Mouse (Mus musculus) lung, embryonic 16.5 days (tissue): ENCODE data around the gene Spred1. TPM values are rescaled to one million over a fixed set of nuclear protein-coding genes. Genes with fewer than 3 reads are reported as not detected.

ENCODE experiments used
- ATAC-seq: fragments of 200-750 bp; cut with Nextera tagmentation; 2 replicates; pipeline ENCODE4 v1.8.0; 2017; ENCODE audit warnings: low read depth, mild to moderate bottlenecking, moderate library complexity
- H3K27ac ChIP-seq: fragments of 300-500 bp; sonication (generic); 2 replicates; pipeline ENCODE4 v1.5.1; 2014; ENCODE audit warnings: mild to moderate bottlenecking, control low read depth, low read length
- H3K27me3 ChIP-seq: fragments of 300-500 bp; sonication (generic); 2 replicates; pipeline ENCODE4 v1.6.1; 2014; ENCODE audit warnings: low read depth, low read length, mixed read lengths; ENCODE audit not compliant: control insufficient read depth, insufficient read depth
- H3K36me3 ChIP-seq: fragments of 300-500 bp; sonication (generic); 2 replicates; pipeline ENCODE4 v1.6.1; 2014; ENCODE audit warnings: low read length; ENCODE audit not compliant: control insufficient read depth, insufficient read depth
- H3K4me1 ChIP-seq: fragments of 300-500 bp; sonication (generic); replicated peaks from 2 replicates; pipeline ENCODE4 v1.6.1; 2014; ENCODE audit warnings: low read length, mixed read lengths; ENCODE audit not compliant: control insufficient read depth, insufficient read depth
- H3K4me2 ChIP-seq: fragments of 300-500 bp; sonication (generic); 2 replicates; pipeline ENCODE4 v1.6.1; 2014; ENCODE audit warnings: low read depth, low read length, control low read depth
- H3K4me3 ChIP-seq: fragments of 300-500 bp; sonication (generic); 2 replicates; pipeline ENCODE4 v1.5.1; 2014; ENCODE audit warnings: mild to moderate bottlenecking, low read length, control low read depth
- H3K9ac ChIP-seq: fragments of 300-500 bp; sonication (generic); 2 replicates; pipeline ENCODE4 v1.6.1; 2014; ENCODE audit warnings: low read length, control low read depth
- H3K9me3 ChIP-seq: fragments of 300-500 bp; sonication (generic); 2 replicates; pipeline ENCODE4 v1.6.1; 2016; ENCODE audit warnings: low read length; ENCODE audit not compliant: control insufficient read depth
- whole genome bisulfite sequencing: fragments of 180-500 bp; shearing (Covaris S2); extraction: QIAGEN DNeasy Blood & Tissue Kit; methylation state at CpG from one replicate; pipeline ENCODE4 v1.1.7; 2014; 5-methylcytosine and 5-hydroxymethylcytosine counted together
- polyA plus RNA-seq: library from polyadenylated mRNA; unstranded; fragments of >200 nt; fragmentation: Nextera tagmentation; extraction: Ambion mirVana; gene quantifications from 2 replicates; pipeline ENCODE4 v1.2.1, GENCODE M21; 2015

Spred1 gene
- polyA plus RNA-seq, 1 experiment from 2014 or later: 10.4 TPM

GRCm38 (mm10) chr2:117146617-117147016 lies 25.4 kb downstream of the Spred1 start:
- Histone ChIP-seq H3K9me3 (no peaks in the 10 kb centered on the region), H3K27me3 (no peaks in the 10 kb centered on the region), H3K36me3 (no peaks in the 10 kb centered on the region), H3K4me1 (peaks cover 6% of the 10 kb centered on the region; the same call in 1 of the 2 replicates), H3K9ac (no peak overlapping the region), H3K4me2 (no peak overlapping the region), H3K4me3 (no peak overlapping the region), H3K27ac (no peak overlapping the region)
- 68% methylated on average over 3 of the region's 3 CpGs for WGBS
- ATAC-seq: no peak

- Histone ChIP-seq H3K9ac (no peak overlapping the region), H3K4me3 (no peak overlapping the region), H3K27ac (no peak overlapping the region), H3K27me3 (no peaks in the 10 kb centered on the region), H3K9me3 (no peaks in the 10 kb centered on the region), H3K4me1 (no peaks in the 10 kb centered on the region), H3K36me3 (peaks cover 6% of the 10 kb centered on the region; the same call in 1 of the 2 replicates), H3K4me2 (no peak overlapping the region)
- no peak for ATAC-seq
Observed at GRCm38 (mm10) chr2:117152161-117152560, 31.0 kb downstream of the Spred1 start.

- no peak overlapping the region for H3K4me3 ChIP-seq
- no peak overlapping the region for H3K9ac ChIP-seq
- H3K4me2 ChIP-seq: no peak overlapping the region
- H3K27me3 ChIP-seq: no peaks in the 10 kb centered on the region
- ATAC-seq: no peak
- peaks cover 15% of the 10 kb centered on the region for H3K36me3 ChIP-seq
- WGBS: 74% methylated on average over 2 of the region's 2 CpGs
- H3K27ac ChIP-seq: no peak overlapping the region
- no peaks in the 10 kb centered on the region for H3K4me1 ChIP-seq
- no peaks in the 10 kb centered on the region for H3K9me3 ChIP-seq
Observed at GRCm38 (mm10) chr2:117168379-117168778, 47.2 kb downstream of the Spred1 start.

- Histone ChIP-seq H3K27ac (no peak overlapping the region), H3K9ac (no peak overlapping the region), H3K4me1 (no peaks in the 10 kb centered on the region), H3K27me3 (no peaks in the 10 kb centered on the region), H3K4me3 (no peak overlapping the region), H3K36me3 (peaks cover 15% of the 10 kb centered on the region), H3K9me3 (no peaks in the 10 kb centered on the region), H3K4me2 (no peak overlapping the region)
- ATAC-seq: no peak
- 45% methylated on average over 3 of the region's 3 CpGs for WGBS
Observed at GRCm38 (mm10) chr2:117169037-117169436, 47.9 kb downstream of the Spred1 start.

- Histone ChIP-seq H3K9ac (no peak overlapping the region), H3K4me2 (no peak overlapping the region), H3K36me3 (peaks cover 23% of the 10 kb centered on the region), H3K9me3 (no peaks in the 10 kb centered on the region), H3K4me1 (no peaks in the 10 kb centered on the region), H3K27me3 (no peaks in the 10 kb centered on the region), H3K4me3 (no peak overlapping the region), H3K27ac (no peak overlapping the region)
- no peak for ATAC-seq
- 80% methylated on average over 4 of the region's 4 CpGs for WGBS
Observed at GRCm38 (mm10) chr2:117172981-117173380, 51.8 kb downstream of the Spred1 start.

- Histone ChIP-seq H3K4me1 (no peaks in the 10 kb centered on the region), H3K27me3 (no peaks in the 10 kb centered on the region), H3K4me2 (no peak overlapping the region), H3K36me3 (peaks cover 23% of the 10 kb centered on the region), H3K9ac (no peak overlapping the region), H3K9me3 (no peaks in the 10 kb centered on the region), H3K4me3 (no peak overlapping the region), H3K27ac (no peak overlapping the region)
- no peak for ATAC-seq
- WGBS: 87% methylated on average over 4 of the region's 4 CpGs
Observed at GRCm38 (mm10) chr2:117176066-117176465, 54.9 kb downstream of the Spred1 start.

- no peak for ATAC-seq
- no peaks in the 10 kb centered on the region for H3K4me1 ChIP-seq
- H3K4me2 ChIP-seq: no peak overlapping the region
- H3K27me3 ChIP-seq: no peaks in the 10 kb centered on the region
- H3K4me3 ChIP-seq: no peak overlapping the region
- H3K36me3 ChIP-seq: peaks cover 20% of the 10 kb centered on the region
- WGBS: 67% methylated on average over 4 of the region's 4 CpGs
- no peak overlapping the region for H3K27ac ChIP-seq
- no peak overlapping the region for H3K9ac ChIP-seq
- H3K9me3 ChIP-seq: no peaks in the 10 kb centered on the region
Observed at GRCm38 (mm10) chr2:117176937-117177336, 55.8 kb downstream of the Spred1 start.

- Histone ChIP-seq H3K27me3 (no peaks in the 10 kb centered on the region), H3K9me3 (no peaks in the 10 kb centered on the region), H3K9ac (no peak overlapping the region), H3K27ac (no peak overlapping the region), H3K4me3 (no peak overlapping the region), H3K4me1 (no peaks in the 10 kb centered on the region), H3K36me3 (peaks cover 27% of the 10 kb centered on the region), H3K4me2 (no peak overlapping the region)
- peak; percentile 84 for ATAC-seq
- 32% methylated on average over 7 of the region's 7 CpGs for WGBS
Observed at GRCm38 (mm10) chr2:117180250-117180885, 59.2 kb downstream of the Spred1 start.

GRCm38 (mm10) chr2:117185587-117185986 lies 64.4 kb downstream of the Spred1 start:
- Histone ChIP-seq H3K4me1 (no peaks in the 10 kb centered on the region), H3K4me3 (no peak overlapping the region), H3K9ac (no peak overlapping the region), H3K27me3 (no peaks in the 10 kb centered on the region), H3K4me2 (no peak overlapping the region), H3K36me3 (peaks cover 21% of the 10 kb centered on the region), H3K27ac (no peak overlapping the region), H3K9me3 (no peaks in the 10 kb centered on the region)
- WGBS: 56% methylated on average over 4 of the region's 4 CpGs
- no peak for ATAC-seq

GRCm38 (mm10) chr2:117190915-117191314 lies 69.7 kb downstream of the Spred1 start:
- no peaks in the 10 kb centered on the region for H3K27me3 ChIP-seq
- H3K4me3 ChIP-seq: no peak overlapping the region
- no peak for ATAC-seq
- H3K4me2 ChIP-seq: no peak overlapping the region
- no peak overlapping the region for H3K9ac ChIP-seq
- no peak overlapping the region for H3K27ac ChIP-seq
- peaks cover 6% of the 10 kb centered on the region for H3K36me3 ChIP-seq
- no peaks in the 10 kb centered on the region for H3K9me3 ChIP-seq
- H3K4me1 ChIP-seq: no peaks in the 10 kb centered on the region
